Mouse (Mus musculus) WW6 (cell line): ENCODE measurements around the gene Gpr146.
"Not testable (repeated sequence)": the region's sequence is repeated elsewhere in the genome, so short reads cannot be mapped to it uniquely, and the experiment has no call there.

Experiments
- DNase-seq: peaks from one replicate; pipeline ENCODE4 v3.0.0-alpha.2; 2013; ENCODE audit warnings: low read depth, low spot score

The Gpr146 gene

GRCm38 (mm10) chr5:139381586-139382513, 4.4 kb downstream of the Gpr146 start:
- no peak for DNase-seq

DNA sequence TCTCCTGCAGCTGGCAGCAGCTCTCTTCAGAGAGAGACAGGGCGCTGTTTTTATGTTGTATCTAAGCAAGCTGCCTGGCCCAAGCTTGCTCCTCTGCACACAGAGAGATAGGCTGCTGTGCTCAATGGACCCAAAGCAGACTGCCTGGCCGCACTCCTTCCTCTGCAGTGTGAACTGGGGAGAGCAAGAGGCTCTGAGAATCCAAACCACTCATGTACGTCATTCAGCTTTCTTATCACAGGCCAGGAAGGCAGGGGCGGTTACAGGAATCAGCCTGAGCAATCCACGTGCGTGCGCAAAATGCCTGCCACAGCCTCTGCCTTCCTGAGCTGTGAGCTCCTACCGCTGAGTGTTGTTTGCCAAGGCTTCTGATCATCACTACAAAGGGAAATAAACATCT, 5.3 kb downstream of the Gpr146 start:
- no peak for DNase-seq

DNA sequence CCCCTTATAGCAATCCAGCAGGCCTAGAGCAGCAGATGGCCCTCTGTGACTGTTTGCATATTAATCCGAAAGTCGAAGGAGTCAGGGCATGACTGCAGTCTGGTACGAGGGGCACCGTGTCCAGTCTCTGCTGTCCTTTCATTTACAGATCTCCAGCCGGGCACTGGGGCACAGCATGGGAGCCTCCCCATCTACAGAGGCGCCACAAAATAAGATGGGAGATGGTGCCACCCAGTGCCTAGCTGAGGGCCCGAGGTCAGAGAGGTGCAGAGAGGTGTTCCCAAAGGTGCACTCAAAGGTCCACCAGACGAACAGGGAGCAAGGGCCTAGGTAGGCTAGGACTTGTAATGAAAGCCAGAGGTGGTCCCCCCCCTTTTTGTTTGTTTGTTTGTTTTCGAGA, 5.7 kb downstream of the Gpr146 start:
- DNase-seq = no peak

GRCm38 (mm10) chr5:139384531-139384930, 7.0 kb downstream of the Gpr146 start:
- DNase-seq = no peak

DNA sequence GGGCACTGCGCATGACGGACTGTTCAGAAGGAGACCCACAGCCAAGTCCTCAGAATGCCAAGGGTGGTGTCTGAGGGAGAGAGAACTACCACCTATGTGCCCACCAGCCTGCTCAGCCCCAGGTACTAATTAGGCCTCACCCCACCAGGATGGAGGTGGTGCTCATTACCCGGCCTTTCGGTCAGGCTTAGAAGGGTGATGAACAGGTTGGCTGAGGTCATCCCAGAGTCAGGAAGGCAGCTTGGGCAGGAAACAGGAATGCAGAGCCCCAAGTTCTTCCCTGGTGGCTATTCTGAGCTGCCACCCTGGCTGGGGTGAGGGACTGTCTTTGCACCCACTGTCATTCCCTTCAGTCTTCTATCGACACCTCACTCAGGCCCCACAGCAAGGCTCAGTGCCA, 8.6 kb downstream of the Gpr146 start:
- DNase-seq = no peak

DNA sequence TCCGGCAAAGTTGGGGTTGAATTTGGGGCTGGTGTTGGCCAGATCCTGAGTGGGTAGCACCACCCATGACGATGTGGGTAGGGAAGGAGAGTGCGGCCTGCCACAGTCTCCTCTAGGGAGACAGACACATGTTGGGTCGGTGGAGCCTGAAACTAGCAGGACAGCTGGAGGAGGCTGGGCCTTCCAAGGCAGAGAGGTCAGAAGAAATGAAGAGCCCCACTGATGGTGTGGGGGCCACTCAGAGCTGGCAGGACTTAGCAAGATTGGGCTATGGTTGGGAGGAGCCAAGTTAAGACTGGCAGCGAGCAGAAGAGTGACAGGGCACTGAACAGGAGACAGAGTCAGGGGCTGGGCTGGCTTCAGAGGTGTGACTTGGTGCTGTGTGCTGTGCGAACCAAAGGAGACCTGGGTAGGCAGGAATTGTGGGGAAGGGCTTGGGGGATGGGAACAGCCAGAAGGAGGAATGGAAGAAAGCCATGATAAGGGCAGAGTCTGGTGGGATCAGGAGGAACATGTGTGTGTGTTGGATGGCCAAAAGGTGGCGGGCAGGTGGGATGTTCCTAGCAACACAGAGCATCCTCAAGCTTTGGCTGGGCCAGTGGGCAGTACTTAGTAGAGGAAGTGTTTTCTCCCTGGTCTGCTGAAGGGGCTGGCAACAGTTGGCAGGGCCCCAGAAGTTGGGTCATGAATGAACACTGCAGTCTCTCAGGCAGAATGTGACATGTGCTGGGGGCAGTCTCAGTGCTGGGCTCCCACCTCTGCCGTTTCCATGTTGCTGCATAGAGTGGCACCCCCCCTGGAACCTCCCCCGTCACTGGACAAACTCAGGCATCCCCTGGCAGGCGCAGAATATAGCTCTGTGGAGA, 10.1 kb downstream of the Gpr146 start:
- no peak for DNase-seq

DNA sequence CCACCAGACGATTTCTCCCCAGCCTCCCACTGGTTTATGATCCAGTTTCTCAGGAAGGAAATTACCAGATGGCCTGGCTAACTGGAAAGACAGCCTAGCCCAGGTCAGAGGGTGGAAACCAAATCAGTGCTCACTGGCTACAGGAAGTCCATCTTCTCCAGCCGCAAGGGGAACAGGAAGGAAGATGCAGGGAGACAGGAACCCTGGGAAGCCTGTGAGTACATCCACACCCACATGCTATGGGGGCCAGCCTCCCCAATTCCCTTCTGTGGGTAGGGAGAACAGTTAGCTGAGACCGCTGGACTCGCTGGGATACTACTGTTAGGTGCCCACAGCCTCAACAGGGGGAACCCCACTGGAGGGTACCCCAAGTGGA, 10.7 kb downstream of the Gpr146 start:
- DNase-seq = no peak

DNA sequence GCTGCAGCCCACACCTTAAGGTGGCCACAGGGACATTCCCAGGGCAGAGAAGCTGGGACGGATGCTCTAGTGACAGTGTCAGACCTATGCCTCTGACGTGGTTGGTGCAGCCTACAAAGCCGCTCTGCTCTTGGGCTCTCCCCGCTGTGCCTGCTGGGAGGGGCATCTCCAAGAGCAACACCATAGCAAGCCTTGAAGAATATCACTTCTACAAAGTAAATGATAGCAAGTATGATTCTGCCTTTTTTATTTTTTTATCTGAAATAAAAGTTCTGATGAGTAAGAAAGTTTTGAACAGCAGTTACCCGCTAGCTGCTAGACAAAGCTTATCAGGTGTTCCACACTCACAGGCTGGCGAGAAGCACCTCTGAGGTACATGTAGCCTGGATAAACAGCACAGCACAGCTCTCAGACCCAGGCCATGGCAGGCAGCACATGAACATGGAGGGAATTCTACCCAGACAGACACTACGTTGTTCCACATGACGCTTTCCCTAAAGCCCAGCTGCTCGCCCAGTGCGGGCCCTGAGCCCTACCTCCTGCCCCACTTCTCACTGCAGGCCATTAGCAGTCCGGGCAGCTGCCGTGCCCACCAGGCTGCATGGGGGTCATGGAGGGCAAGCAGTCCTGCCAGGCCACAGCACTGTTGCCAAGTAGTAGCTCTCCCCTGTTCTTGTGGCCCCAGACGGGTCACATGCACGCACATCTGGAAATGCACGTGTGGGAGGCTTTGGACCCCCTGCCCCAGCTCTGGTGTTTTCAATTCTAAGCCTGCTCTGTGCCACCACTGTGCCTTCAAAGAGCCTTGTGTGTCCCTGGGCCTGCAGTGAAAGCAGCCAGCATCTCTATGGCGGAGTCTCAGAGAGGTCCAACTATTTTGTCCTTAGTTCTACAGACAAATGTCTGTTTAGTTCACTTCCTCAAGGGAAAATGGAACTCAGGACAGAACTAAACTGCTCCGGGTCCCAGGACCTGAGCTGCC, 11.5 kb downstream of the Gpr146 start:
- no peak for DNase-seq

DNA sequence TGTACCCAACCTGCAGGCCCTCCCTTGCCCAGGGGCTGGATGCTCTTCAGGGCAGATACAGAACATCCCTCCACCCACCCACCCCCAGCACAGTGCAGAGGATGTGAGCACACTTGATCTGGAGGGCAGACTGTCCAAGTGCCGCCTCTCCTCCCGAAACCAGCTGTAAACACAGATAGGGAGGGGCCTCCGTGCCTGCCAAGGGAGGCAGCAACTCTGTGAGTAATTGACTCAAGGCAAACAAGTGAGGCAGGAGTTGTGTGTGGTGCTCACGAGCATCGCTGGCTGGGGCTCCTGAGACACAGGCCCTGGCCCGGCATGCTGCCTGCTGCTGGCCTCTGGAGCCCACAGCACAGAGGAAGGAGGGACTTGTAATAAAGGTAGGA, 12.2 kb downstream of the Gpr146 start:
- DNase-seq = no peak

- not testable (repeated sequence) for DNase-seq
Observed at GRCm38 (mm10) chr5:139390324-139391119, 13.0 kb downstream of the Gpr146 start.

- DNase-seq = no peak
Observed at GRCm38 (mm10) chr5:139391309-139391990, 14.0 kb downstream of the Gpr146 start.

- DNase-seq = no peak
Observed at GRCm38 (mm10) chr5:139392219-139393196, 15.0 kb downstream of the Gpr146 start.

DNA sequence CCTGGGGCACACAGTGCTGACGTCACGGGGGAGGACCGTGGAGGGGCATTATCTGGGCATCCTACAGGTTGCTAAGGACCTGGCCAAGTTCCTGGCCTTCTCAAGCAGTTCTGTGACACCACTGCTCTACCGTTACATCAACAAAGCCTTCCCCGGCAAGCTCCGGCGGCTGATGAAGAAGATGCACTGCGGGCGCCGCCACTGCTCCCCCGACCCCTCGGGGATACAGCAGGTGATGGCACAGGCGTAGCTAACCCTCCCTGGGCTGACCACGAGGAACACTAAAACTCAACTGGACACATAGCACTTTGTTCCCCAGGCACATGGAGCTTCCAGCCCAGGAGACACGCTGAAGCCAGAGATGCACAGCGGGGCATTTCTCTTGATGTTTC, 15.7 kb downstream of the Gpr146 start:
- no peak for DNase-seq

GRCm38 (mm10) chr5:139394399-139394798, 16.9 kb downstream of the Gpr146 start:
- no peak for DNase-seq

GRCm38 (mm10) chr5:139395528-139395927, 18.0 kb downstream of the Gpr146 start:
- no peak for DNase-seq

GRCm38 (mm10) chr5:139397359-139397916, 19.9 kb downstream of the Gpr146 start:
- no peak for DNase-seq

DNA sequence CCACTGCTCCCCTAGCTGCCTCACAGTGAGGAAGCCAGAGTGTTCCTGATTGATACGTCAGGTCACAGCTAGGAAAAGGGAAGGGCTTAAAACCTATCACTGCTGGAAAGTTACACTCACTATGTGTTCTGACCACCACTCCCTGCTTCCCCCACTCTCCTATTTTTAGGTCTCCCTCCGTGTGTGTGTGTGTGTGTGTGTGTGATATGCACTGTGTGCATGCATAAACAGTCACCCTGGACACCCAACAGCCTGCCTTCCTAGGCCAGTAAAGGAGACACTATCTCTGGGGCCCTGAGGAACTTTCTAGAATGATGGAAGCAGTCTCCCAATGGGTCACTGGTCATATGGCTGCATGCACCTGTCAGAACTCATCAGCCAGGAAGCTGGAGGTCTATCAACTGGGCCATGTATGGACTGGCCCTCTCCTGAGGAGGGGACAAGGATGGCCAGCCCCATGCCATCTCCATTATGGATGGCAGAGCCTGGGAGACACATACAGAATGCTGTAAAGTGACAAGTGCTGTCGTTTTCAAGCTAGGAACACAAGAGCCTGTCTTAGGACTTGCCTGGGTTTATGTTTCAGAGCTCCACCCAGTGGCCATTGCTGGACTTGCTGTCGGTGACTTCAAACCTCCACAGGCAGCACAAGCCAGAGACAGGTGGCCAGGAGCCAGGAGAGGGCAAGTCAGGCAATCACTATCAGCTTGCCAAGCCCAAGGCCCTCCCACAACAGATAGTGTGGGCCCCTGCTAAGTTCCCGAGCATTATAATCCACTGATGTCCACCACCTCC, 20.7 kb downstream of the Gpr146 start:
- peak; percentile 46 for DNase-seq

GRCm38 (mm10) chr5:139398786-139399185, 21.3 kb downstream of the Gpr146 start:
- no peak for DNase-seq
